In the genomic region with DNA sequence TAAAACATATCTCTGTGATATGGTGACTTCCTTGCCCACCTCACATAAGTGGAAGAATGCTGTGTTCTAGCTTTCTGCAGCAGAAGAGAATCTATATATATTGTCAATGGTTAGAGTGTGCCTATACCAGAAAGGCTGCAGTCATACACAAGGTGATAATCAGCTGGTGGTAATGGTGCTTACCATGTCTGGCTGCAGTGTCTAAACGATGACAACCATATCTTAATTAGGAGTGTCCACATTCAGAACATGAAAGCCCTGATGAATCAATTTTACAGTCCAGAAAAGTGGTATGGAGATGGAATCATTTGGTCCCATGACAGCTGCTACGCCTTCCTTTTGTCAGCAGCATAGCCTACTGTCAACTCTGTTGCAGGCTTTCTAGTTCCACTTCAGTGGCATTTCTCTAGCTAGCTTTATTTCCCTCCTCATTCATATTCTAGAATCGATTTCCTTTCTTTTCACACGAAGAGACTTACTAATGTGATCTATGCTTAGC, we compare ENCODE assay signal across 15 mouse cellular contexts.
"Had no signal": no experiment of that assay in that cellular context is flagged by ENCODE, and none has a peak within 500 bp of the region (broad histone marks: within the 10 kb centered on the region; RNA-seq: fewer than 3 reads in every experiment).

No protein-coding gene starts in this region.

- H3K4me2 ChIP-seq: neural tube, embryonic 15.5 days; stomach, embryonic 15.5 days had no signal

- DNase-seq: retina, postnatal 1 day; right cerebral cortex, adult 18-20 months; right cerebral cortex, postnatal 14 days; right cerebral cortex, postnatal 25 days; right cerebral cortex, postnatal 4 days; spleen, adult 18-20 months; thymus, adult 18-20 months; thymus, adult 2 months; thymus, postnatal 14 days; thymus, postnatal 25 days; thymus, postnatal 36 days; thymus, postnatal 4 days had no signal

- H3K4me1 ChIP-seq: neural tube, embryonic 15.5 days; stomach, embryonic 15.5 days had no signal

- H3K9ac ChIP-seq: neural tube, embryonic 15.5 days; stomach, embryonic 15.5 days had no signal

- H3K36me3 ChIP-seq: neural tube, embryonic 15.5 days; stomach, embryonic 15.5 days had no signal

- H3K4me3 ChIP-seq: neural tube, embryonic 15.5 days; stomach, embryonic 15.5 days had no signal

- H3K9me3 ChIP-seq: neural tube, embryonic 15.5 days; stomach, embryonic 15.5 days had no signal

- H3K27ac ChIP-seq: neural tube, embryonic 15.5 days; stomach, embryonic 15.5 days; stomach, postnatal 0 days had no signal

- H3K27me3 ChIP-seq: neural tube, embryonic 15.5 days; stomach, embryonic 15.5 days had no signal
